Mouse (Mus musculus) kidney, adult 8-10 months (tissue): ENCODE results near the gene Tshb.

Experiments used
- DNase-seq, 2 experiments: peaks; one replicate each; pipeline ENCODE4 v3.0.0; 2022

Gene Tshb

DNA sequence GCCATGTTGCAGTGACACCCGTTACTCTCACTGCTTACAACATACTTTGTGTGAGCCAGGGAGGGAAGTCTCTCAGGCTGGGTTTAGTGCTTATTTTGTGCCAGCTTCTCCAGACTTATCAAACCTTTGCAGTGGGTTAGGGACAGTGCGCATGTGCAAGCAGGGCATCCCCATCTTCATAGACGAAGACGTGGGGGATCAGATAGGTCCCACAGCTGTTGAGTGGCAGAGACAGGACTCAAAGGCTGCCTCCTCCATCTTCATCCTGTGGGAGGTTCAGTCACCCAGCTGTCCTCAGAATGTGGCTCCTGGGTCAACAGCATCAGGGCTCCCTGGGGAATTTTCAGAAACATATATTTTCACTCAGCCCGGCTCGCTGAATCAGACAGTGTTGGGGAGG, 46.1 kb downstream of the Tshb start:
- no peak for DNase-seq

DNA sequence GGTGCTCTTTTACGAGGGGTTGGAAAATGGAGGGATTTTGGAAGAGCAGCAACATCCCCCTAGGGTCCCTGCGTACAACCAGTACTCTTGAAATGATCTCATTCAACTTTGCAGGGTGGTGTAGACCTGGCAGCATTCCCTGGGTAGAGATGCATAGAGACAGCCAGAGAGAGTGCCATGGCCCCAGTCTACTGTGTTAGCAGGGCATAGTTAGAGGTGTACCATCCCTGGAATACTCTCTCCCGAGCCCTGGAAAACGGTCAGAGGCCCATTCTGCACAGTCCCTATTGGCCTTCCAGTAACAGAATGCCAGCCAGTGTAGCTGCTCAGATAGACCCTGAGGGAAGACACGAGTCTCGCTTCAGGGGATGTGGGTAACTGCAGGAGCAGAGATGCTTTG, 46.9 kb downstream of the Tshb start:
- no peak for DNase-seq

DNA sequence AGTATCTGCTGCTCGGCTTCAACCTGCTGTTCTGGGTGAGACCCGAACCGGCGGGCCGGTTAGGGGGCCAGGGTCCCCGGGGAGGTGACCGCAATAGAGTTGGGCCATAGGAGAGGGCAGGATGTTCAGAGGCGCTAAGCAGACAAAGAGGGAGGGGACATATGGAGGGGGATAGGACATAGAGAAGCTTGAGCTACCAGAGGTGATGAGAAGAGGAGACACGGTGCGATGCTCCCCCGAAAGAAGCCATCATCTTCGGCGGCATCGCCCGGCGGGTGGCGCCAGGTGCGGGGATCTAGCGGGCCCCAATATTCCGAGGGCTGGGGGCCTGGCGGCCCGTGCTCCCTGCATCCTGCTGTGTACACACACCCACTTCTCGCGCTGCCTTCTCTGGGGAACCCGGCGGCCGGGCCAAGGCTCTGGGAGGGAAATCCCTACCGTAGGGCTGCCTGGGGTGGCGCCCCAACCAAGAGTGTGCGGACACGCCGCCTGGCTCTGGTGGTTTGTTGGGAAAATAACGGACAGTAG, 47.4 kb downstream of the Tshb start:
- DNase-seq: no peak

DNA sequence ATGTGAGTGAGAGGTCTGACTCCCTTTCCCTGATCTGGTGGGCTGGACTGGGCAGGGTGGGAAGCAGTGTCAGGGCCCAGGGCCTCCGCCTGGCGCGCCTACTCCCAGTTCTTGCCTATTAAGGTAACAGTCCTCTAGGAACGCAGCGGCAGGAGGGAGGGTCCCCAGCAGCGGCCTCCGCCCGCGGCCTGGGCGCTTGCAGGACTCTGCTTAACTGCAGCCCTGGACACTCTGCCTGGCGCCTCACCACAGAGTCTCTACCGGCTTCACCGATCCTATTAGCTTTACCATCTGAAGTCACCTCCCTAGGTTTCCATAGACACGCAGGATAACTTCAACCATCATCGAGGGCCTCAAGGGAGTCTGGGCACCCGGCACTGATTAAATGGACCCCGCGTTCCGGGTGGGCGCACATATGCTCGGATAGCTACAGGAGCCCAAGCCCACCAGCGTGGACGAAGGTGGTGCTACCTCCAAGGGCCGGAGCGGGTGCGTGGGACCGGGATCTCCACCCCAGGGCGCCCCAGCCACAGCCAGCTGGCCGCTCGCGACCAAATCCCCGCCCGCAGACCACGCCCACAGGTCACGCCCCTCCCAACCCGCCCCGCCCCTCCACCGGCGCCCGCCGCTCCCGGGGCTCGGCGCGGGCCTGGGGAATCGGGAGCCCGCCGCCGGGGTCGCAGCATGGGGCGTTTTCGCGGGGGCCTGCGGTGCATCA, 48.0 kb downstream of the Tshb start, which contains the start of gene Tspan2:
TSS of gene Tspan2 (plus strand) at position 217 of the 718 bp plus-strand sequence.
- peak in 1 of 2 experiments; percentile 23 for DNase-seq

DNA sequence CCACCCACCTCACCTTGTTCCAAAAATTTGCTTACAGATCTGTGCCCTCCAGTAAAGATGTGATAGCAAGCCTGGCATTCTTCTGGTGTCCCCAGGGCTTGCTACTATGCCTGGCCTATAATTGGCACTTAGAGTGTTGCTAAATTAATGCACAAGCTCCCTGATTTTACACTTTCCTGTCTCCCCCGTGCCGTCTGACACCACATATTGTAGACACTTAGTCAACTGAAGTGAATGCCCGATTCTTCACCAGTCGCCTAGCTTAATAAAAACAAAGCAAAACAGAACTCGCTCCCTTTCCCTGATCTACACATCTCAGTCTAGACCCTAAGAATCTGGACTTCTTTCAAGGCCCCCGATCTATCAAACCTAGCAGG, 48.6 kb downstream of the Tshb start:
- no peak for DNase-seq

DNA sequence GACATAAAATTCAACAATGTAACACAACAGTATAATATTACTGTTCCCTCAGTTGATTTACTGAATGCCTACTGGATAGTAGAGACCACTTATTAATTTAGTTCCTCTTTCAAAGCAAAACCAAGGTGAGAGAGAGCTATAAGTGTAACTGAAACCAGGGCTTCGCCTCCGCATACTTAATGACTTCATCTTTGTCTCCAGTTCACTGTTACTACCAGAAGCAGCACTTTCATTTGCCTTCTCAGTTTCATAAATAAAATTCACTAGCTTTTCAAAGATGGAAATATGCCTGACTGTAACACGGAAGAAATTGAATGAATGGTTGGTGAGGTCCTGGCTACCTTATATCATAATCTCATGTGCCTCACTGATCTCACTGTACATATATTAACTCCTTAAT, 49.5 kb downstream of the Tshb start:
- DNase-seq: no peak

DNA sequence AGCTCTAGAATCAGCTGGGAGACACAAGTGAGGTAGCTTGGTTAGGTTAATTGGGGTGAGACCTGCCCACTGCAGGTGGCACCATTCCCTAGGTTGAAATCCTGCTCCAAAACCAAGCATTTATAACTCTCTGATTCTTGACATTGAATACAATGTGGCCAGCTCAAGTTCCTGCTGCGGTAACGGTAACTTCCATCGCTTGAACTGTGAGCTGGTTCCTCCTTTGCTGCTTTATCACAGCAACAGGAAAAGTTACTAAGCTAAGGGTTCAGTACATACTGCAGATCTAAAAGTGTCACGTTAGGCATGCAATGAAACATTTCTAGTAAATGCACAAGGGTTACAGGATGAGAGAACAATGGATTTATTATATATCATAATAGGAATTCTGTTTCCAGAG, 49.9 kb downstream of the Tshb start:
- DNase-seq: no peak

DNA sequence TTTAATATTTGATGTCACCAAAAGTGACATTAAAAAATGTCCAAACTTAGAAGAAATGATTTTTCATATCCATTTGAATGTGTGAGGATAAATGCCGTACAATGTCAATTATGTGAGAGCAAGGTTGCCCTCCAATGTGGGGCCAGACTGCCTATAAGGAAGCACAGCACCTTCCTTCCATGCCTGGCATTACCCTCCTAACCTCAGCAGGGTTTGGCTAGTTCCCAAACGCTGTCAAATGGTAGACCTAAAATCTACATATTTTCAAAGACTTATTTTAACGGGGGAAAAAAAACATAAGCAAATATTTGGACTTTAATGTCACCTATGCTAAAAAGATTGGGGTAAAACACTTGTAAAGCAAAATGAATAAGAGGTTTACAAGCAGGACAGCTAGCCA, 51.4 kb downstream of the Tshb start:
- DNase-seq: no peak

DNA sequence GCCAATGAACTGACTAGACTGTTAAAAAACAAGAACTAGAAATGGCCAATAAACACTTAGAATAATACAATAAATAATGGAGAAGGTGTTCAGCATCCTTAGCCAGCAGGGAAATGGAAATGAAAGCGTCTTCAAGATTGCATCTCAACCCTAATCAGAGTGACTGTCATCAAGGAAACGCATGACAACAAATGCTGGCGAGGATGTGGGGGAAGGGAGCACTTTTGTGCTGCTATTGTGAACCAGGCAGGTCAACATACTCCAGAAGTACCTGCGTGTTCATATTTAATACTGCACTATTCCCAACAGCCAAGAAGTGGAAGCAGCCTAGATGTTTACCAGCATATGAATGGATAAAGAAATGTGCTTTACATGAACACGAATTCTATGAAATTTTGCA, 53.1 kb downstream of the Tshb start:
- DNase-seq: no peak
